Mouse (Mus musculus): ENCODE data around the gene Csrnp1.

- TF ChIP-seq POLR2A (IDR thresholded peaks at IDR 0.05; ENCODE audit: borderline replicate concordance, extremely low read depth, insufficient read depth, insufficient read length, poor library complexity, severe bottlenecking) (no peak), CTCF (IDR thresholded peaks at IDR 0.05; ENCODE audit: borderline replicate concordance, extremely low read depth, insufficient read depth, insufficient read length) (no peak)
These were observed 3.0 kb downstream of the Csrnp1 start for GRCm38 (mm10) chr9:119981183-119982179.
